Mouse (Mus musculus) forebrain, embryonic 16.5 days (tissue): Measurements from ENCODE around the gene Ccn1. TPM values are rescaled to one million over a fixed set of nuclear protein-coding genes. Genes with fewer than 3 reads are reported as not detected.
A peak's percentile ranks its signal among the peaks of the same experiment; 100 is the strongest.

Experiments used
- ATAC-seq: fragments of 200-750 bp; cut with Nextera tagmentation; 2 replicates; pipeline ENCODE4 v1.8.0; 2017; ENCODE audit warnings: mild to moderate bottlenecking, moderate library complexity
- H3K27ac ChIP-seq: fragments of 300-500 bp; sonication (generic); 2 replicates; pipeline ENCODE4 v1.5.1; 2014; ENCODE audit warnings: low read length, control low read depth
- H3K27me3 ChIP-seq: fragments of 300-500 bp; sonication (generic); replicated peaks from 2 replicates; pipeline ENCODE4 v1.6.1; 2014; ENCODE audit warnings: low read length; ENCODE audit not compliant: control insufficient read depth, insufficient read depth
- H3K36me3 ChIP-seq: fragments of 300-500 bp; sonication (generic); 2 replicates; pipeline ENCODE4 v1.6.1; 2014; ENCODE audit not compliant: control insufficient read depth, insufficient read depth
- H3K4me1 ChIP-seq: fragments of 300-500 bp; sonication (generic); replicated peaks from 2 replicates; pipeline ENCODE4 v1.6.1; 2014; ENCODE audit warnings: low read length; ENCODE audit not compliant: control insufficient read depth, insufficient read depth
- H3K4me2 ChIP-seq: fragments of 300-500 bp; sonication (generic); 2 replicates; pipeline ENCODE4 v1.6.1; 2014; ENCODE audit warnings: mild to moderate bottlenecking, low read length, control low read depth
- H3K4me3 ChIP-seq: fragments of 300-500 bp; sonication (generic); replicated peaks from 2 replicates; pipeline ENCODE4 v1.5.1; 2014; ENCODE audit warnings: mild to moderate bottlenecking, low read length, control low read depth
- H3K9ac ChIP-seq: fragments of 300-500 bp; sonication (generic); replicated peaks from 2 replicates; pipeline ENCODE4 v1.6.1; 2014; ENCODE audit warnings: low read depth, low read length, control low read depth
- H3K9me3 ChIP-seq: fragments of 300-500 bp; sonication (generic); 2 replicates; pipeline ENCODE4 v1.6.1; 2016; ENCODE audit warnings: low read length; ENCODE audit not compliant: control insufficient read depth
- WGBS: fragments of 180-500 bp; shearing (Covaris S2); extraction: QIAGEN DNeasy Blood & Tissue Kit; methylation state at CpG from one replicate; pipeline ENCODE4 v1.1.7; 2014; 5-methylcytosine and 5-hydroxymethylcytosine counted together
- polyA plus RNA-seq: library from polyadenylated mRNA; unstranded; fragments of >200 nt; fragmentation: Nextera tagmentation; extraction: Ambion mirVana; gene quantifications from 2 replicates; pipeline ENCODE4 v1.2.1, GENCODE M21; 2015

Ccn1 gene
- polyA plus RNA-seq, 1 experiment from 2014 or later = 25.4 TPM

DNA sequence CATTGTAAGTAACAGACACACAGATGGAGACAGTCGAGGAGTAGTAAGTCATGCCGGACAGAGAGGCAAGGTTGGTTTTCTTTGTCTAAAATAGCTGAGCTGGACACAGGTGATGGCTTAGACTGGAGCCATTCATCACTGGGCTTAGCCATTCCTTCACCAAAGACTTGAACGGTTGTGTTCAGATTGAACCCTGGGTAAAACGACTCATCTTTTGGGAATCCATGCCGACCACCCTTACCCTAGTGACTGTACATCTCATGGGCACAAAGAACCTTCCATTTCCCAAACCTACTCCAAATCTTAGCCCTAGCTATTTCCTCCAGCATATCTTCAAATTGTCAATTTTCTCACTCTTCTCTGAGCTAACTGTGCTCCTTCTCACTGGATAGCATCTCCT is 30.9 kb upstream of the Ccn1 start:
- Histone ChIP-seq H3K36me3 (no peaks in the 10 kb centered on the region), H3K27ac (no peak overlapping the region), H3K4me3 (no peak overlapping the region), H3K4me2 (no peak overlapping the region), H3K4me1 (peaks cover 3% of the 10 kb centered on the region; the same call in 1 of the 2 replicates), H3K9ac (no peak overlapping the region), H3K9me3 (no peaks in the 10 kb centered on the region), H3K27me3 (no peaks in the 10 kb centered on the region)
- 93% methylated on average over 5 of the region's 5 CpGs for WGBS
- ATAC-seq = no peak

- Histone ChIP-seq H3K9me3 (no peaks in the 10 kb centered on the region), H3K9ac (no peak overlapping the region), H3K4me1 (no peaks in the 10 kb centered on the region), H3K4me2 (no peak overlapping the region), H3K27me3 (no peaks in the 10 kb centered on the region), H3K4me3 (no peak overlapping the region), H3K36me3 (no peaks in the 10 kb centered on the region), H3K27ac (no peak overlapping the region)
- no peak for ATAC-seq
- WGBS = 79% methylated on average over 6 of the region's 6 CpGs
These were observed 26.4 kb upstream of the Ccn1 start for GRCm38 (mm10) chr3:145676212-145676611.

- WGBS = 97% methylated on average over 2 of the region's 2 CpGs
- H3K27ac ChIP-seq = no peak overlapping the region
- H3K9ac ChIP-seq = no peak overlapping the region
- no peaks in the 10 kb centered on the region for H3K36me3 ChIP-seq
- no peaks in the 10 kb centered on the region for H3K27me3 ChIP-seq
- H3K9me3 ChIP-seq = no peaks in the 10 kb centered on the region
- H3K4me3 ChIP-seq = no peak overlapping the region
- H3K4me2 ChIP-seq = no peak overlapping the region
- ATAC-seq = no peak
- no peaks in the 10 kb centered on the region for H3K4me1 ChIP-seq
These were observed 25.0 kb upstream of the Ccn1 start for GRCm38 (mm10) chr3:145674815-145675214.

GRCm38 (mm10) chr3:145666383-145666782 is 16.6 kb upstream of the Ccn1 start:
- Histone ChIP-seq H3K36me3 (no peaks in the 10 kb centered on the region), H3K9ac (no peak overlapping the region), H3K4me3 (no peak overlapping the region), H3K27me3 (no peaks in the 10 kb centered on the region), H3K9me3 (no peaks in the 10 kb centered on the region), H3K27ac (no peak overlapping the region), H3K4me2 (no peak overlapping the region), H3K4me1 (no peaks in the 10 kb centered on the region)
- no peak for ATAC-seq
- 91% methylated on average over 4 of the region's 4 CpGs for WGBS

DNA sequence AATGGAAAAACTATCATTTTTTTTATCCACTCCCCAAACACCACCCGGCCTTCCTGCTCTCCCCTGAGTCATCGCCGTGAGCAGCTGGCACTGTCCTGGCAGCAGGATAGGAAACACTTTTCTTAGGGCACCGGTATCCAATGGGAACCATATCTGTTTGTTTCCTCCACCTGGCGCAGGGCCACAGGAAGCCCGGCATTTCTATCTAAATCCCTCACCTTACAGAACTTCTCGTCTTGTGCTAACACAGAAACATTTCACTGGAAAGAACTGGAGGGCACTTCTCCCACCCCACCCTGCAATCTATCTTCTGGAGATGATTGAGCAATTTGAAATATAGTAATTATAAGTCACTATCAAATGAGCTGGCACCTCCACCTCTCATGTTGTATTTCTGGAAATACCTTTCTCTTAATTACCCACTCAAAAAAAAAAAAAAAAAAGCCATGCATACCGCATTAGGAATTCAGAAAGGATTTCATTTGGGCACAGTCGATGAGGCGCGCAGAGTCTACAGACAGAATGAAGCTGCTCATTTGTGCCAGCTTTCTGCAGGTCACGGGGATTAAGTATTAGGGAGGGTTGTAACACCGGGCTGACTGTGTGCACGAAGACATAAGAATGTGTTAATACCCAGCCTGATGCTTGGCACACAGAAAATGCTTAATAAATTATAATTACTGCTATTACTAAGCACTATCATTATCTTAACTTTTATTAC is 7.4 kb upstream of the Ccn1 start:
- 31% methylated on average over 14 of the region's 14 CpGs for WGBS
- Histone ChIP-seq H3K9me3 (no peaks in the 10 kb centered on the region), H3K4me3 (no peak overlapping the region), H3K27ac (no peak overlapping the region), H3K9ac (no peak overlapping the region), H3K4me2 (no peak overlapping the region), H3K27me3 (no peaks in the 10 kb centered on the region), H3K36me3 (no peaks in the 10 kb centered on the region), H3K4me1 (peaks cover 14% of the 10 kb centered on the region)
- ATAC-seq = 0 out of 2 replicates have a peak, but pooled peaks have one; percentile 32

- Histone ChIP-seq H3K36me3 (no peaks in the 10 kb centered on the region), H3K27ac (no peak overlapping the region), H3K4me1 (peaks cover 36% of the 10 kb centered on the region), H3K27me3 (no peaks in the 10 kb centered on the region), H3K9me3 (no peaks in the 10 kb centered on the region), H3K4me3 (no peak overlapping the region), H3K9ac (no peak overlapping the region), H3K4me2 (no peak overlapping the region)
- 78% methylated on average over 6 of the region's 6 CpGs for WGBS
- ATAC-seq = no peak
These were observed 5.2 kb upstream of the Ccn1 start for GRCm38 (mm10) chr3:145654944-145655343.

GRCm38 (mm10) chr3:145654028-145654427 is 4.2 kb upstream of the Ccn1 start:
- no peak overlapping the region for H3K27ac ChIP-seq
- H3K4me2 ChIP-seq = no peak overlapping the region
- no peak overlapping the region for H3K9ac ChIP-seq
- ATAC-seq = no peak
- 72% methylated on average over 9 of the region's 9 CpGs for WGBS
- peaks cover 3% of the 10 kb centered on the region; the same call in 1 of the 2 replicates for H3K27me3 ChIP-seq
- H3K4me1 ChIP-seq = peaks cover 45% of the 10 kb centered on the region
- no peaks in the 10 kb centered on the region for H3K9me3 ChIP-seq
- H3K4me3 ChIP-seq = no peak overlapping the region
- no peaks in the 10 kb centered on the region for H3K36me3 ChIP-seq

DNA sequence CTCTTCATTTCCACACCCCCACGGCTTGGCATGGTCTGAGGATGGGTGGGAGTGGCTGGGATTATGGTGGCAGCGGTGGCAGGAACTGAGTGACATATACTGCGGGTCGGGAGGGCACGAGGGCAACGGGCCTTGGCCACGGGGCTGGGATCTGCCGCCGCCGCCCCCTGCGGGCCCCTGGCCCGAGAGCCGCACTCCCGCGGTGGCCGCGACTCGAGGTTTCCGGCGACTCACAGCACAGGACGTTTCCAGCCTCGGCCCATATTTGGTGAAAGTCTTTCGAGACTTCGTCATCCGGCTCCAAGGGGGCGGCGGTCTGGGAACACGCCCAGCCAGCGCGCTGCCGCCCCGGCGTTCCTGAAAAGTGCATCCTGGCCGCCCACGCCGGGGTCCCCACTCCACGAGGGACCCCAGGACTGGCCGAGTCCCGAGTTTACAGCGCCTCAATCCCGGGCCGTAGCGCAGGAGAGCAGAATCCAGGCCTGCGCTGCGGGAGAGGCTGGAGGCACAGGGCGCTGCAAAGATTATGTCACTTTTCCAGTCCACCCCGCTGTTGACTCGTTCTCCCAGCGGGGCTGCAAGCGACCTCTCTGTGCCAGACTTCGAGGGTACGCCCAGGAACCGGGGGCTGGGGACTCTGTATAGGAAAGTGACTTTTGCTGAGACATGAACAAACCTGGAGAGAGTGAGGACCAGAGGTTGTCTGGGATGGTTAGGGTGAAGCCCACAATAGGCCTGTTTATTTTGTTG is 3.6 kb upstream of the Ccn1 start:
- peak overlapping the region; percentile 65 for H3K4me2 ChIP-seq
- H3K27ac ChIP-seq = no peak overlapping the region
- peak overlapping the region; percentile 38 for H3K9ac ChIP-seq
- peak overlapping the region; percentile 37 for H3K4me3 ChIP-seq
- peaks cover 9% of the 10 kb centered on the region; the same call in 1 of the 2 replicates for H3K27me3 ChIP-seq
- ATAC-seq = peak; percentile 10
- H3K4me1 ChIP-seq = peaks cover 52% of the 10 kb centered on the region
- H3K9me3 ChIP-seq = no peaks in the 10 kb centered on the region
- 1% methylated on average over 53 of the region's 53 CpGs for WGBS
- H3K36me3 ChIP-seq = no peaks in the 10 kb centered on the region

- Histone ChIP-seq H3K27ac (no peak overlapping the region), H3K36me3 (no peaks in the 10 kb centered on the region), H3K9me3 (no peaks in the 10 kb centered on the region), H3K4me3 (peak overlapping the region; percentile 37), H3K9ac (peak overlapping the region; percentile 38), H3K27me3 (peaks cover 14% of the 10 kb centered on the region; the same call in 1 of the 2 replicates), H3K4me1 (peaks cover 58% of the 10 kb centered on the region), H3K4me2 (peak overlapping the region; percentile 65)
- WGBS = 13% methylated on average over 20 of the region's 20 CpGs
- no peak for ATAC-seq
These were observed 2.7 kb upstream of the Ccn1 start for GRCm38 (mm10) chr3:145652322-145653131.
